Mouse (Mus musculus) mouse embryonic stem cell (cell line): ENCODE measurements around the gene Adam1b.
"Not testable (repeated sequence)": the region's sequence is repeated elsewhere in the genome, so short reads cannot be mapped to it uniquely, and the experiment has no call there.

ENCODE experiments used
- in situ Hi-C, 2 experiments: fragments of 300-500 bp; cut with MboI; formaldehyde crosslinking; loops; 1 replicate in 1 of 2; 3 replicates in 1 of 2; pipeline ENCODE4 v1.14.3; 2019 to 2020; ENCODE audit warnings: low sequenced_read_pairs in 2 of 2, low pct_unique_long_range_greater_than_20kb in 1 of 2, mixed read lengths in 1 of 2; ENCODE audit not compliant: unreplicated experiment in 1 of 2

Gene Adam1b

DNA sequence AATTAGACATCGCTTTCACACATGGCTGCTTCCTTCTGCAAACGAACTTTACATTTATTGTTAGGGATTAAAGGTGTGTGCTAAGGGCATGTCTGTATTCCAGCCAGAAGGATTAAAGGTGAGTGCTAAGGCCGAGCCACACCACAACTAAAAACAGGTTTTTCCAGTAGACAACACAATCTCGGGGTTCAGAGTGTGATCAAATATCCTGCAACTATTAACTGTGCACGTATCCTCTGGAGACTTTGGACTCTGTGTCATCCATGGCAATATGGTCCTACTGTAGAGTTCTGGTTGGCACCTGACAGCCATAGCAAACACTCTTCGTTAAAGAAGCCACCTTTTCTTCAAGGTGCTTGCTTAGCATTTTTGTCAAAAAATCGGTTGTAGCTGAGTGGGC lies 6.8 kb upstream of the Adam1b start:
- in situ Hi-C loops = loop anchor here in 1 of 2 experiments (10.0 kb wide), 1 partner anchor 95 kb away; no protein-coding TSS in a partner anchor

DNA sequence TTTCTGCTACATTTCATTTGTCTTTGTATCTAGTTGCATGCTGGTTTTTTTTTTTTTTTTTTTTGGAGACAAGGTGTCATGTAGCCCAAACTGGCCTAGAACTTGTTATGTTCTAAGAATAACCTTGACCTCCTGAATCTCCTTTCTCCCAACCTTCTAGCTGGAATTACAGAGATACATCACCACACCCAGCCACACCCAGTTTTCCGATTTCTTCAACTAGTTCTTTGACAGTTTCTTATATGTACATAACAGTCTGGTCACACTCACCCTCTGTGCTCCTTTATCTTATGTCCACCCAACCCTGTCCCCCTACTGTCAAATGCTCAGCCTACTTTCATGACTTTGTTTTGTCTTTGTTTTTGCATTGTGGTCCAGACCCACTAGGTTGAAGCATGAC lies 3.6 kb upstream of the Adam1b start:
- in situ Hi-C loops = no loop called here

DNA sequence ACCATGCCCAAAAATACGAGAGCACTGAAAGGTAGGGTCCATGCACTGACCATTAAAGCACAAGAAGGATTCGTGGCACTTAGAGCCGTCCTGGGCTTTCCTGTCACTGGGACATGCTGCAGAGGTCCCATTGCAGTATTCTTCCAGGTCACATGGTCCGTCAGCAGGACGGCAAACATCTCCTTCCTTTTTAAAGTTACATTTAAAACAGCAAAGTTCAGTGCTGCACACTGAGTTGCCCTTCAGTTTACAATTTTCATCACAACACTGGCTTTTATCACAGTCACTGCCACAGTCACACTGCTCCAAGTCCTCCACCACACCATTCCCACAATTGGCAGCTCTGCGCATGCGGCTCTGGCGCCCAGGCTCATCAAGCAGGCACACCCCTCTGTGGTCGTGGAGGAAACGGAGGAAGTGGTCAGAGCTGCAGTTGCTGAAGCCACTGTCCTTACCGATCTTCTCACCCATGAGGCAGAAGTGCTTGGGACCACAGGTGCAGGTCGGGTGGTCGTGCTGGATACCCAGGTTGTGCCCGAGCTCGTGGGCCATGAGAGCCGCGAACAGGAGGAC lies 1.7 kb downstream of the Adam1b start:
- in situ Hi-C loops = not testable (repeated sequence)

DNA sequence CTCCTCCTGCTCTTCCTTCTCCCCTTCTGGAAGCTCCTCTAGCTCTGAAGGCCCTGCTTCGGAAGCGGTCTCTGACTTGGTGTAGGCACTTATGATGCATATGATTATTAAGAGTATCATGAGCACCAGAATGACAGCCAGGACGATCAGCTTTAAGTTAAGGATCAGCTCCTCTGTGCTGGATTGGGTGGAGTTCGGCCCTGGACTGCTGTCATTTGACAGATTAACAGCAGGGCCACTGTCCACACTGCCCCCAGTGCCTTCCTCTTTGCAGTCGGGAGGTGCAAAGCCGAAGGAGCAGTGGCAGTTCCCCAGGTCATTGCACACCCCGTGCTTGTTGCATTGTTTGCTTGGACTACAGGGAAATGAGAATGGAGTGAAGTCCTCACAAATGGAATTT lies 2.5 kb downstream of the Adam1b start:
- in situ Hi-C loops = no loop called here

- in situ Hi-C loops = no loop called here
Observed at GRCm38 (mm10) chr5:121493305-121493704, 9.9 kb downstream of the Adam1b start.

- in situ Hi-C loops = no loop called here
Observed at GRCm38 (mm10) chr5:121484801-121485200, 18.4 kb downstream of the Adam1b start.

DNA sequence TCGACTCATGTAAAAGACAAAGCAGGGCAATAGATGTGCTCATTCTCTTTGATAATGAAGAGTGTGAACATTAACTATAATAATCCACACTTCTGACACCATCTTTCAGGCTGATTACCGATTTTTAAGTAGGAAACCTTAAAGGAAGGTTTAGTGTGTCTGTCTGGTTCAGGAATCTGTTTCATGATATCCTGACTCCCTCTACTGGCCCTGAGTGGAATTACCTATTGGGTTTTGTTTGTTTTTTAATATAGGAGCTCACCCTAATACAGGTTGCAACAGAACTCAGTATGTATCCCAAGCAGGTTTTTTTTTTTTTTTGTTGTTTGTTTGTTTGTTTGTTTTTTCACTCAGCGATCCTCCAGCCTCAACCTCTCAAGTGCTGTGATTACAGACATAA lies 25.6 kb downstream of the Adam1b start:
- in situ Hi-C loops = no loop called here

- in situ Hi-C loops = no loop called here
Observed at GRCm38 (mm10) chr5:121476040-121476439, 27.2 kb downstream of the Adam1b start.

GRCm38 (mm10) chr5:121474610-121475009 lies 28.6 kb downstream of the Adam1b start:
- in situ Hi-C loops = no loop called here

DNA sequence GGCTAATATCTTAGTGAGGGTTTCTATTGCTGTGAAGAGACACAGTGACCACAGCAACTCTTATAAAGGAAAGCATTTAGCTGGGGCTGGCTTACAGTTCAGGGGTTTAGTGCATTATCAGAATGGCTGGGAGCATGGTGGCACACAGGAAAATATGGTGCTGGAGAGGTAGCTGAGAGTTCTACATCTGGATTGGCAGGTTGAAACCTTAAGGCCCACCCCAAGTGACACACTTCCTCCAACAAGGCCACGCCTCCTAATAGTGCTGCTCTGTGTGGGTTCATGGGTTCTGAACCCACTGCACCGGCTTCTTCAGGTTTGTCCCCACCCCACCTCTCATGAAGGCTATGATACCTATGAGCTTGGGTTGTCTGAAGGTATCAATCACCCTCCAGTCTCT lies 30.8 kb downstream of the Adam1b start:
- in situ Hi-C loops = no loop called here

DNA sequence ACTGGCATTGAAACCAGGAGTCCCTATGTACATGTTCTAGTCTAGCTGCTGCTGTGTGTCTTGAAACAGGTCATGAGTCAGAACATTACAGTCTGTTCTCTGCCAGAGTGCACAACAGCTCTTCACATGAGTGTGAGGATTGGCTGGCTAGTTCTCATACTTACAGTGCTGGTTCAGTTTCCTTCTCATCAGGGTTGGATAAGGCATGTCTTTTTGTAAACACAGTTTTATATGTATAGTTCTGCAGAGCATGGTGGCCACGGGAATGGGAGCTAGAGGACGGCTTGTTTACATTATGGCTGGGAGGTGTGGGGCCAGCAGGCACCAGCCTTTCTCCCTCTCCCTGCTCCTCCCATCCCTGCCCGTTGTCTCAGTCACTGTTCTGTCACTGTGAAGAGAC lies 33.7 kb downstream of the Adam1b start:
- in situ Hi-C loops = no loop called here

- in situ Hi-C loops = no loop called here
Observed at GRCm38 (mm10) chr5:121463601-121464250, 39.5 kb downstream of the Adam1b start.

DNA sequence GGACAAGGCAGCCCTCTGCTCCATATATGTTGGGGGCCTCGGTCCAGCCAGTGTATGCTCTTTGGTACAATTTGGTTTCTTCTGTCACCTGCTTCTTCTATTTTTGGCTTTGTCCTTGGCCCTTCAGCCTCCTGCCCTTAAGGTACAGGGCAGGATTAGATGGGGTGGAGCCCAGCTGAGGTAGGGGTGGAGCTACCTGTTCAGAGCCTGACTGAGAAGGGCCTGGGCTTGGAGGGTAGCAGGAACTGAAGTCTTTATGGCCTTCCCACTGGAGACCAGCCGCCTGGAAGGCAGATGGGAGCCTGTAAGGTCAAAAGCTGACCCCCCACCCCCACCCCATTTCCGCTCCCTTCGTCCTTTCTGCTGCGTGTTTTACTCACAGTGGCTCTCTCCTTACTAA lies 40.3 kb downstream of the Adam1b start:
- in situ Hi-C loops = no loop called here

DNA sequence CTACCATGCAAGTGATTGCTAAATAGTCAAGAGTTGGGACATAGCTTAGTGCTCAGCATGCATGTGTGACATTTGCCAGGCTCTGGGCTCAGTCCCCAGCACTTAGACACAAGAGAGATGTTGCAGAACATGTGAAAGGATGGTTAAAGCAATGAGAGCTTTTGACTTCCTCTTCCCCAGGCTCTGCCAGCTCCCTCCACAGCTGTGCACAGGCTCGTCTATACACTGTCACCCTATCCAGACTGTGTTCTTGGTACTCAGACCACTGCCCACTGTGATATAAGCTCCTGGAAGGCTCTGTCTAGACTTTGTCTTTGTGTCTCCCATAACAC lies 41.1 kb downstream of the Adam1b start:
- in situ Hi-C loops = no loop called here

DNA sequence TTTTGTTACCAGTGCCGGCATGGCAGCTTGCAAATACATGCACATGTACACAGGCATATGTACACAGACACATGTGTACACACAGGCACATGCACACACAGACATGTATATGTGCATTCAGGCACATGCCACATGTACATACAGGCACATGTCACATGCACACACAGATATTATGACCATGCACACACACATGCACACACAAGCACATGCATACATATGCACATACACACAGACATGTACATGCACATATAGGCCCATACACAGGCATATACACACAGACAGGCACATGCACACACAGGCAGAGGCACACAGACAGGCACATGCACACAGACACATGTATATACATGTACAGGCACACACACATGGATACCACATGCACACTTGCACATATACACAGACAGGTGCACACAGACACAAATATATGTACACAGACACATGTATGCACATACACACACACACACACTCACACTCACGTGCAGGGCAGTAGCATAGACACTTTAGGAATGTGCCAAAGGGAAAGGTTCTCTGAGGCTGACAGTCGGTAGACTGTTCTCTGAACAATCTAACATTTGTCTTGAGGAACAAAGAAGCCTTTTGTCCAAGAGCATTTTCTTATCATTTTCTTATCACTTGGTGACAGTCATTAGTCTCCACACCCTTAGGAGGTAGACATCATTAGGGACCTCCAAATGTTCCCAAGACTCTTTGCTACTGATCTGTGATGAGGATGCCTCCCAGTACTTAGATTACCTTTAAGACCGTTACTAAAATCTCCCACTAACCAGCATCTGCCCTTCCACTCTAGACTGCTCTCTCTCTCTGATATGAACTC lies 41.7 kb downstream of the Adam1b start:
- in situ Hi-C loops = no loop called here

- in situ Hi-C loops = no loop called here
Observed at GRCm38 (mm10) chr5:121455510-121456265, 47.5 kb downstream of the Adam1b start.

DNA sequence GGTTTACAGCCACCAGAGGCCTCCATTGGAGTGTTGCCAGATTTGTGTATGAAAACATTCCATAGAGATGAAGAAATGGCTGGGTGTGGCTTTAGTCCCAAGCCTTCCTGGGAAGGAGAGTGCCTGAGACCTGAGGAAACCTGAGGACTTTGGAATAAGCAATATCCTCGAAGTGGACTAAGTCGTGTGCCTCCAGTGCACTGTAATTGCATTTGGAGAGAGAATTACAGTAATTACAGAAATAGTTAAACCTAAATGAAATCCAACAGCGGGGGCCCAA lies 48.8 kb downstream of the Adam1b start:
- in situ Hi-C loops = no loop called here

GRCm38 (mm10) chr5:121453743-121454502 lies 49.3 kb downstream of the Adam1b start:
- in situ Hi-C loops = no loop called here

DNA sequence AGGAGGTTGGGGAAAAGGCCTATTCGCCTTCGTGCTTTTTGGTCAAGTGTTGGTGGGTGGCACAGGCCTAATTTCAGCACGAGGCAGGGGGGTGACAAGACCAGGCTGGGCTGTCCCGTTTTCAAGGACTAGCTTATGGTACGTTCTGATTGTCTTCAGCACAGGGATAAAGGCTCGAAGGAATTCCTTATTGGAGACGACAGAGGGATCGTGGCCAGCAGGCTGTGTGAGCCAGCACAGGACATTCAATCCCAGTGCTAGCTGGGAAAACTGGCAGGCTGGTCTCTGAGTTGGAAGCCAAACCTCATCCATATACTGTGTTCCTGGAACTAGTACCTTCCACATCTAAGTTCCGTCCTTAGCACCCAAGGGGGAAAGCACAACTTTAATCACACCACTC lies 50.3 kb downstream of the Adam1b start:
- in situ Hi-C loops = no loop called here
